Mouse (Mus musculus) heart, postnatal 0 days (tissue): Measurements from ENCODE around the gene Kif5a.

Source experiments
- CTCF ChIP-seq: IDR thresholded peaks from 2 replicates; pipeline ENCODE4 v1.5.1; 2016; ENCODE audit warnings: antibody characterized with exemption, control low read depth, low read depth
- EP300 ChIP-seq: IDR thresholded peaks from 2 replicates; pipeline ENCODE4 v1.6.1; 2016; ENCODE audit warnings: antibody characterized with exemption, low read depth

- TF ChIP-seq CTCF (no peak), EP300 (no peak)
Observed at GRCm38 (mm10) chr10:127300361-127300760, 37.2 kb upstream of the Kif5a start.
